7 mouse cellular contexts compared by ENCODE assay signal in the genomic region with DNA sequence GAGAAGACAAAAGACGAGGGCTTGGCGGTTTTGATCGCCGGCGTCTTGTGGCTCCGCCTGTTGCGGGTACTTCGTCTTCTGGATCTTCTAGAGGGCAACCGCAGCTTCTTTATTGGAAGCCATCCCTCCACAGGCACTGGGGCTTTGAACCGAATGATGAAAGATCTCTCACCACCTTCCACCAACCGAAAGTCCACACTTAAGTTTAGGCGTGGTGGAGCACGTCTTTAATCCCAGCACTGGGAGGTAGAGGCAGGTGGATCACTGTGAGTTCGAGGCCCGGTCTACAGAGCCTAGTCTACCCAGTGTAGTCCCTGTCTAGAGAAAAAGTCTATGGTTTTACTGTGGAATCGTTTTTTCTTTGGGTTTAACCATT. TPM values are rescaled to one million over a fixed set of nuclear protein-coding genes. Genes with fewer than 3 reads are reported as not detected.
DNase-seq lines count a peak whose midpoint lies in the region; ATAC-seq lines count a peak whose summit lies in the region.

No protein-coding gene starts in this region.

- ATAC-seq in neural tube, embryonic 11.5 days (ENCODE audit: insufficient read depth, low FRiP score, low TSS enrichment) = peak; percentile 69
- ATAC-seq in limb, embryonic 15.5 days (ENCODE audit: insufficient number of reproducible peaks, low FRiP score, low TSS enrichment, low read depth) = no peak; the same call in 1 of the 2 replicates
- ATAC-seq in stomach, embryonic 16.5 days (ENCODE audit: insufficient read depth, low FRiP score) = peak; percentile 45; the same call in 1 of the 2 replicates

- H3K9me3 ChIP-seq in neural tube, embryonic 11.5 days (ENCODE audit: control insufficient read depth, low read length) = no peaks in the 10 kb centered on the region
- no peaks in the 10 kb centered on the region for H3K9me3 ChIP-seq in forebrain, embryonic 10.5 days
- no peaks in the 10 kb centered on the region for H3K9me3 ChIP-seq in limb, embryonic 15.5 days
- no peaks in the 10 kb centered on the region for H3K9me3 ChIP-seq in stomach, embryonic 16.5 days (replicated peaks; ENCODE audit: control insufficient read depth, low read length)

- peaks cover 4% of the 10 kb centered on the region; the same call in 1 of the 2 replicates for H3K4me1 ChIP-seq in neural tube, embryonic 11.5 days (ENCODE audit: control insufficient read depth, insufficient read depth, low read length)
- H3K4me1 ChIP-seq in forebrain, embryonic 10.5 days = peaks cover 19% of the 10 kb centered on the region
- H3K4me1 ChIP-seq in limb, embryonic 15.5 days = peaks cover 10% of the 10 kb centered on the region; the same call in 1 of the 2 replicates
- peaks cover 8% of the 10 kb centered on the region for H3K4me1 ChIP-seq in stomach, embryonic 16.5 days (ENCODE audit: control insufficient read depth, insufficient read depth, low read length)

- DNase-seq in neural tube, embryonic 11.5 days (ENCODE audit: low spot score) = no peak
- no peak for DNase-seq in neural tube, embryonic 10.5 days (ENCODE audit: extremely low spot score, low spot score)
- no peak for DNase-seq in forebrain, embryonic 10.5 days (ENCODE audit: extremely low spot score, low spot score)
- DNase-seq in gastrocnemius, postnatal 4 days (ENCODE audit: low spot score in 2 of 2) = no peak
- DNase-seq in ovary, postnatal 36 days (ENCODE audit: low spot score) = no peak

- peak overlapping the region; percentile 70 for H3K9ac ChIP-seq in neural tube, embryonic 11.5 days (ENCODE audit: low read length)
- peak overlapping the region; percentile 57 for H3K9ac ChIP-seq in limb, embryonic 15.5 days
- H3K9ac ChIP-seq in stomach, embryonic 16.5 days (ENCODE audit: low read length) = peak overlapping the region; percentile 81

- H3K4me2 ChIP-seq in neural tube, embryonic 11.5 days (ENCODE audit: low read depth) = peak overlapping the region; percentile 73
- peak overlapping the region; percentile 79 for H3K4me2 ChIP-seq in limb, embryonic 15.5 days
- peak overlapping the region; percentile 66 for H3K4me2 ChIP-seq in stomach, embryonic 16.5 days (ENCODE audit: low read depth, low read length)

- no peaks in the 10 kb centered on the region; the same call in 1 of the 2 replicates for H3K36me3 ChIP-seq in neural tube, embryonic 11.5 days (ENCODE audit: control insufficient read depth, insufficient read depth, low read length)
- H3K36me3 ChIP-seq in forebrain, embryonic 10.5 days (replicated peaks) = peaks cover 25% of the 10 kb centered on the region
- H3K36me3 ChIP-seq in limb, embryonic 15.5 days = peaks cover 19% of the 10 kb centered on the region
- H3K36me3 ChIP-seq in stomach, embryonic 16.5 days (ENCODE audit: control insufficient read depth, insufficient read depth, low read length) = peaks cover 6% of the 10 kb centered on the region; the same call in 1 of the 2 replicates

- H3K4me3 ChIP-seq in neural tube, embryonic 11.5 days (ENCODE audit: low read depth, low read length) = peak overlapping the region; percentile 85
- peak overlapping the region; percentile 87 for H3K4me3 ChIP-seq in forebrain, embryonic 10.5 days
- peak overlapping the region; percentile 77 for H3K4me3 ChIP-seq in limb, embryonic 15.5 days
- H3K4me3 ChIP-seq in stomach, embryonic 16.5 days (replicated peaks; ENCODE audit: low read length) = peak overlapping the region; percentile 73

- H3K27me3 ChIP-seq in neural tube, embryonic 11.5 days (ENCODE audit: control insufficient read depth, insufficient read depth, low read length) = no peaks in the 10 kb centered on the region
- no peaks in the 10 kb centered on the region for H3K27me3 ChIP-seq in forebrain, embryonic 10.5 days (ENCODE audit: poor library complexity, severe bottlenecking)
- H3K27me3 ChIP-seq in limb, embryonic 15.5 days = no peaks in the 10 kb centered on the region
- H3K27me3 ChIP-seq in stomach, embryonic 16.5 days (ENCODE audit: control insufficient read depth, insufficient read depth, low read length) = no peaks in the 10 kb centered on the region

- 0 out of 2 replicates have a peak overlapping the region, but pooled peaks have one; percentile 17 for H3K27ac ChIP-seq in neural tube, embryonic 11.5 days (ENCODE audit: low read depth, low read length)
- peak overlapping the region; percentile 88 for H3K27ac ChIP-seq in forebrain, embryonic 10.5 days
- H3K27ac ChIP-seq in limb, embryonic 15.5 days = peak overlapping the region; percentile 63
- H3K27ac ChIP-seq in stomach, embryonic 16.5 days (ENCODE audit: low read length) = peak overlapping the region; percentile 29; the same call in 1 of the 2 replicates

- WGBS in neural tube, embryonic 11.5 days = 14% methylated on average over 16 of the region's 16 CpGs
- 14% methylated on average over 16 of the region's 16 CpGs for WGBS in forebrain, embryonic 10.5 days
- WGBS in limb, embryonic 15.5 days = 12% methylated on average over 16 of the region's 16 CpGs
- 13% methylated on average over 16 of the region's 16 CpGs for WGBS in stomach, embryonic 16.5 days

RNA-seq across cellular contexts. Expression of gene Noc3l, which starts 0.4 kb away (rescaled TPM):
- polyA plus RNA-seq in neural tube, embryonic 11.5 days (2014; fragmentation: Nextera tagmentation; extraction: Ambion mirVana) = 11.2 and 11.6 TPM in 2 replicates
- 11.6 and 11.9 TPM in 2 replicates for polyA plus RNA-seq in forebrain, embryonic 10.5 days (2016; fragmentation: Nextera tagmentation; extraction: Ambion mirVana)
- polyA plus RNA-seq in limb, embryonic 15.5 days (2015; fragmentation: Nextera tagmentation; extraction: Ambion mirVana) = 6.1 TPM in 2 replicates
- polyA plus RNA-seq in stomach, embryonic 16.5 days (2015; fragmentation: Nextera tagmentation; extraction: Ambion mirVana) = 7.1 and 8.1 TPM in 2 replicates
- total RNA-seq in gastrocnemius, postnatal 4 days (2021) = 1 to 10 TPM; 8.9 to 9.4 TPM

RNA-seq across cellular contexts. Expression of gene Tbc1d12, which starts 17.0 kb away (rescaled TPM):
- 3.4 and 3.8 TPM in 2 replicates for polyA plus RNA-seq in neural tube, embryonic 11.5 days (2014; fragmentation: Nextera tagmentation; extraction: Ambion mirVana)
- polyA plus RNA-seq in forebrain, embryonic 10.5 days (2016; fragmentation: Nextera tagmentation; extraction: Ambion mirVana) = 1.8 and 2.2 TPM in 2 replicates
- polyA plus RNA-seq in limb, embryonic 15.5 days (2015; fragmentation: Nextera tagmentation; extraction: Ambion mirVana) = 2.4 and 2.8 TPM in 2 replicates
- polyA plus RNA-seq in stomach, embryonic 16.5 days (2015; fragmentation: Nextera tagmentation; extraction: Ambion mirVana) = 1.6 and 1.8 TPM in 2 replicates
- total RNA-seq in gastrocnemius, postnatal 4 days (2021) = 1 to 10 TPM; 6.5 to 6.9 TPM

Comparison
In these comparisons a context has a peak if more than half of its experiments do, and no peak if none do; other contexts are left out.
1. H3K27ac ChIP-seq: peak in every context shown above with its lines; median percentile 88 in forebrain, embryonic 10.5 days; 63 in limb, embryonic 15.5 days; 29 in stomach, embryonic 16.5 days; 17 in neural tube, embryonic 11.5 days.